ENCODE assay signal across 10 mouse cellular contexts in genomic region chr9:107605041-107605661, GRCm38 (mm10). TPM values are rescaled to one million over a fixed set of nuclear protein-coding genes. Genes with fewer than 3 reads are reported as not detected.
DNase-seq lines count a peak whose midpoint lies in the region; ATAC-seq and TF ChIP-seq lines count a peak whose summit lies in the region.
"Had no signal": no experiment of that assay in that cellular context is flagged by ENCODE, and none has a peak within 500 bp of the region (broad histone marks: within the 10 kb centered on the region; RNA-seq: fewer than 3 reads in every experiment).

No protein-coding gene starts in this region.

- H3K36me3 ChIP-seq in heart, embryonic 15.5 days = no peaks in the 10 kb centered on the region
- no peaks in the 10 kb centered on the region for H3K36me3 ChIP-seq in heart, adult 2 months (ENCODE audit: control insufficient read depth, insufficient read depth, low read length)
- no peaks in the 10 kb centered on the region for H3K36me3 ChIP-seq in embryonic facial prominence, embryonic 15.5 days
- no peaks in the 10 kb centered on the region for H3K36me3 ChIP-seq in midbrain, embryonic 13.5 days

- no peak for TF ChIP-seq POLR2A in heart, adult 2 months (IDR thresholded peaks at IDR 0.05; ENCODE audit: insufficient read depth, low read depth, low read length)

- 51% methylated on average over 23 of the region's 23 CpGs for WGBS in heart, embryonic 15.5 days
- 52% methylated on average over 23 of the region's 23 CpGs for WGBS in heart, adult 2 months
- WGBS in embryonic facial prominence, embryonic 15.5 days = 31% methylated on average over 23 of the region's 23 CpGs
- WGBS in midbrain, embryonic 13.5 days = 37% methylated on average over 23 of the region's 23 CpGs

- H3K9me3 ChIP-seq in heart, embryonic 15.5 days (replicated peaks) = no peaks in the 10 kb centered on the region
- H3K9me3 ChIP-seq in embryonic facial prominence, embryonic 15.5 days (replicated peaks) = no peaks in the 10 kb centered on the region
- H3K9me3 ChIP-seq in midbrain, embryonic 13.5 days = no peaks in the 10 kb centered on the region
- H3K9me3 ChIP-seq: megakaryocyte, embryonic 14.5 days had no signal

- peaks cover 61% of the 10 kb centered on the region for H3K4me1 ChIP-seq in heart, embryonic 15.5 days (replicated peaks)
- peaks cover 4% of the 10 kb centered on the region for H3K4me1 ChIP-seq in heart, adult 2 months (ENCODE audit: control insufficient read depth, insufficient read depth, low read length)
- H3K4me1 ChIP-seq in embryonic facial prominence, embryonic 15.5 days = peaks cover 74% of the 10 kb centered on the region
- peaks cover 59% of the 10 kb centered on the region for H3K4me1 ChIP-seq in midbrain, embryonic 13.5 days (replicated peaks)

- peak overlapping the region; percentile 24 for H3K27ac ChIP-seq in heart, embryonic 15.5 days
- H3K27ac ChIP-seq in heart, adult 2 months = no peak overlapping the region; the same call in 1 of the 2 replicates
- peak overlapping the region; percentile 73 for H3K27ac ChIP-seq in embryonic facial prominence, embryonic 15.5 days (replicated peaks)
- no peak overlapping the region; the same call in 1 of the 2 replicates for H3K27ac ChIP-seq in midbrain, embryonic 13.5 days

- DNase-seq in heart, adult 2 months = no peak
- peak; percentile 79 for DNase-seq in kidney, adult 9 months
- DNase-seq in cerebellum, adult 8-10 months = no peak
- no peak for DNase-seq in urinary bladder, postnatal 25 days (ENCODE audit: low spot score)

- TF ChIP-seq EP300 in heart, adult 2 months (IDR thresholded peaks at IDR 0.05; ENCODE audit: insufficient read depth, low read depth, low read length) = no peak

- H3K27me3 ChIP-seq in heart, embryonic 15.5 days = peaks cover 8% of the 10 kb centered on the region
- H3K27me3 ChIP-seq in heart, adult 2 months (ENCODE audit: control insufficient read depth, insufficient read depth, low read length) = no peaks in the 10 kb centered on the region
- no peaks in the 10 kb centered on the region for H3K27me3 ChIP-seq in embryonic facial prominence, embryonic 15.5 days
- H3K27me3 ChIP-seq in midbrain, embryonic 13.5 days = no peaks in the 10 kb centered on the region

- H3K4me2 ChIP-seq in heart, embryonic 15.5 days = peak overlapping the region; percentile 45; the same call in 1 of the 2 replicates
- peak overlapping the region; percentile 34 for H3K4me2 ChIP-seq in embryonic facial prominence, embryonic 15.5 days (replicated peaks)
- H3K4me2 ChIP-seq in midbrain, embryonic 13.5 days (replicated peaks) = peak overlapping the region; percentile 15

- intact Hi-C loops in heart, adult 2 months (cut with DNase I) = no loop called here

- no peak for ATAC-seq in heart, embryonic 15.5 days (replicated peaks; ENCODE audit: insufficient number of reproducible peaks, insufficient read depth, low FRiP score, low read depth)
- ATAC-seq in embryonic facial prominence, embryonic 15.5 days (ENCODE audit: insufficient number of reproducible peaks, low FRiP score, low TSS enrichment, low read depth) = peak; percentile 18; the same call in 1 of the 2 replicates
- ATAC-seq in midbrain, embryonic 13.5 days = no peak
- no peak for ATAC-seq in erythroblast, adult 5-6 weeks (replicated peaks; ENCODE audit: low FRiP score, poor library complexity, severe bottlenecking)

- peak overlapping the region; percentile 15; the same call in 1 of the 2 replicates for H3K4me3 ChIP-seq in heart, embryonic 15.5 days
- no peak overlapping the region for H3K4me3 ChIP-seq in heart, adult 2 months
- peak overlapping the region; percentile 26 for H3K4me3 ChIP-seq in embryonic facial prominence, embryonic 15.5 days (replicated peaks)
- no peak overlapping the region for H3K4me3 ChIP-seq in midbrain, embryonic 13.5 days (replicated peaks)
- H3K4me3 ChIP-seq: erythroblast, embryonic 14.5 days; megakaryocyte, embryonic 14.5 days had no signal

- H3K9ac ChIP-seq in heart, embryonic 15.5 days = peak overlapping the region; percentile 51
- H3K9ac ChIP-seq in heart, adult 2 months (ENCODE audit: low read depth, low read length) = no peak overlapping the region; the same call in 1 of the 2 replicates
- H3K9ac ChIP-seq in embryonic facial prominence, embryonic 15.5 days = no peak overlapping the region
- H3K9ac ChIP-seq in midbrain, embryonic 13.5 days (replicated peaks) = peak overlapping the region; percentile 49

- no peak for TF ChIP-seq CTCF in heart, adult 2 months (IDR thresholded peaks at IDR 0.05)

- H3K79me2 ChIP-seq in heart, adult 2 months (replicated peaks; ENCODE audit: control insufficient read depth, insufficient read depth, low read length) = no peaks in the 10 kb centered on the region

RNA-seq across cellular contexts. Expression of gene Sema3b, which starts 3.9 kb away (rescaled TPM):
- polyA plus RNA-seq in heart, embryonic 15.5 days (2015; fragmentation: Nextera tagmentation; extraction: Ambion mirVana) = 9.7 and 10.7 TPM in 2 replicates
- 10 to 100 TPM; 19.9 to 24.2 TPM for total RNA-seq in heart, adult 2 months (2021)
- 33.7 and 39.1 TPM in 2 replicates for polyA plus RNA-seq in heart, adult 2 months (2012; rRNA removed)
- polyA plus RNA-seq in embryonic facial prominence, embryonic 15.5 days (2015; fragmentation: Nextera tagmentation; extraction: Ambion mirVana) = 21.2 and 22.7 TPM in 2 replicates
- 2.3 and 2.7 TPM in 2 replicates for polyA plus RNA-seq in midbrain, embryonic 13.5 days (2015; fragmentation: Nextera tagmentation; extraction: Ambion mirVana)
- not detected in 2 replicates for total RNA-seq in erythroblast, adult 5-6 weeks (2015; ENCODE audit: low replicate concordance)
- total RNA-seq in erythroblast, adult 5-6 weeks (2017; ENCODE audit: low replicate concordance) = not detected in 2 replicates
- polyA plus RNA-seq: erythroblast, embryonic 14.5 days had no signal

RNA-seq across cellular contexts. Expression of gene Ifrd2, which starts 17.7 kb away (rescaled TPM):
- polyA plus RNA-seq in heart, embryonic 15.5 days (2015; fragmentation: Nextera tagmentation; extraction: Ambion mirVana) = 31.7 and 45.7 TPM in 2 replicates
- total RNA-seq in heart, adult 2 months (2021) = 10 to 100 TPM; 39.9 to 51.4 TPM
- polyA plus RNA-seq in heart, adult 2 months (2012; rRNA removed) = 43.7 and 54.5 TPM in 2 replicates
- 46.8 and 47.1 TPM in 2 replicates for polyA plus RNA-seq in embryonic facial prominence, embryonic 15.5 days (2015; fragmentation: Nextera tagmentation; extraction: Ambion mirVana)
- 13.5 and 14.7 TPM in 2 replicates for polyA plus RNA-seq in midbrain, embryonic 13.5 days (2015; fragmentation: Nextera tagmentation; extraction: Ambion mirVana)
- 207 and 270 TPM in 2 replicates for total RNA-seq in erythroblast, adult 5-6 weeks (2015; ENCODE audit: low replicate concordance)
- total RNA-seq in erythroblast, adult 5-6 weeks (2017; ENCODE audit: low replicate concordance) = 204 and 217 TPM in 2 replicates

RNA-seq across cellular contexts. Expression of gene Hyal3, which starts 24.5 kb away (rescaled TPM):
- polyA plus RNA-seq in heart, embryonic 15.5 days (2015; fragmentation: Nextera tagmentation; extraction: Ambion mirVana) = 0.68 and 0.82 TPM in 2 replicates
- total RNA-seq in heart, adult 2 months (2021) = under 1 TPM; 0.29 to 0.34 TPM
- polyA plus RNA-seq in heart, adult 2 months (2012; rRNA removed) = 0.26 and 0.31 TPM in 2 replicates
- 2.0 TPM in 2 replicates for polyA plus RNA-seq in embryonic facial prominence, embryonic 15.5 days (2015; fragmentation: Nextera tagmentation; extraction: Ambion mirVana)
- polyA plus RNA-seq in midbrain, embryonic 13.5 days (2015; fragmentation: Nextera tagmentation; extraction: Ambion mirVana) = 1.1 and 1.8 TPM in 2 replicates
- 2.3 and 2.9 TPM in 2 replicates for total RNA-seq in erythroblast, adult 5-6 weeks (2015; ENCODE audit: low replicate concordance)
- total RNA-seq in erythroblast, adult 5-6 weeks (2017; ENCODE audit: low replicate concordance) = 1.1 and 1.4 TPM in 2 replicates
- polyA plus RNA-seq: erythroblast, embryonic 14.5 days had no signal

RNA-seq across cellular contexts. Expression of gene Naa80, which starts 26.5 kb away (rescaled TPM):
- 13.4 and 17.2 TPM in 2 replicates for polyA plus RNA-seq in heart, embryonic 15.5 days (2015; fragmentation: Nextera tagmentation; extraction: Ambion mirVana)
- 10 to 100 TPM; 14.9 to 17.4 TPM for total RNA-seq in heart, adult 2 months (2021)
- polyA plus RNA-seq in heart, adult 2 months (2012; rRNA removed) = 30.0 and 45.4 TPM in 2 replicates
- polyA plus RNA-seq in embryonic facial prominence, embryonic 15.5 days (2015; fragmentation: Nextera tagmentation; extraction: Ambion mirVana) = 21.5 and 22.8 TPM in 2 replicates
- 16.5 and 19.1 TPM in 2 replicates for polyA plus RNA-seq in midbrain, embryonic 13.5 days (2015; fragmentation: Nextera tagmentation; extraction: Ambion mirVana)
- total RNA-seq in erythroblast, adult 5-6 weeks (2015; ENCODE audit: low replicate concordance) = 13.4 and 20.2 TPM in 2 replicates
- 9.5 and 17.9 TPM in 2 replicates for total RNA-seq in erythroblast, adult 5-6 weeks (2017; ENCODE audit: low replicate concordance)

RNA-seq across cellular contexts. Expression of gene Hyal1, which starts 28.4 kb away (rescaled TPM):
- 8.3 and 9.1 TPM in 2 replicates for polyA plus RNA-seq in heart, embryonic 15.5 days (2015; fragmentation: Nextera tagmentation; extraction: Ambion mirVana)
- 1 to 10 TPM; 5.1 to 5.9 TPM for total RNA-seq in heart, adult 2 months (2021)
- polyA plus RNA-seq in heart, adult 2 months (2012; rRNA removed) = 6.9 and 8.2 TPM in 2 replicates
- 14.5 and 15.7 TPM in 2 replicates for polyA plus RNA-seq in embryonic facial prominence, embryonic 15.5 days (2015; fragmentation: Nextera tagmentation; extraction: Ambion mirVana)
- 7.0 and 10.0 TPM in 2 replicates for polyA plus RNA-seq in midbrain, embryonic 13.5 days (2015; fragmentation: Nextera tagmentation; extraction: Ambion mirVana)
- 2.7 and 9.8 TPM in 2 replicates for total RNA-seq in erythroblast, adult 5-6 weeks (2015; ENCODE audit: low replicate concordance)
- total RNA-seq in erythroblast, adult 5-6 weeks (2017; ENCODE audit: low replicate concordance) = 4.2 and 7.4 TPM in 2 replicates

Comparison
In these comparisons a context has a peak if more than half of its experiments do, and no peak if none do; other contexts are left out.
1. H3K27ac ChIP-seq: peak in heart, embryonic 15.5 days (single experiment) and embryonic facial prominence, embryonic 15.5 days (single experiment); none in heart, adult 2 months (single experiment) and midbrain, embryonic 13.5 days (single experiment).
2. H3K4me3 ChIP-seq: peak in heart, embryonic 15.5 days (single experiment) and embryonic facial prominence, embryonic 15.5 days (single experiment); none in heart, adult 2 months (single experiment) and midbrain, embryonic 13.5 days (single experiment).
3. H3K9ac ChIP-seq: peak in heart, embryonic 15.5 days (single experiment) and midbrain, embryonic 13.5 days (single experiment); none in heart, adult 2 months (single experiment) and embryonic facial prominence, embryonic 15.5 days (single experiment).
4. Peak in every context shown above with its lines, with median percentiles within 50 percentile points of each other: H3K4me2 ChIP-seq.